Mouse (Mus musculus) MEL (cell line): Measurements from ENCODE around the gene Hist2h3b. TPM values are rescaled to one million over a fixed set of nuclear protein-coding genes. Genes with fewer than 3 reads are reported as not detected.

Experiments used
- DNase-seq: peaks from one replicate; pipeline ENCODE4 v3.0.0; 2011; ENCODE audit warnings: low read depth, low spot score
- H3K27ac ChIP-seq: 2 replicates; pipeline ENCODE4 v1.5.1; 2012; ENCODE audit warnings: low read depth, mild to moderate bottlenecking, control low read depth, low read length, moderate library complexity; ENCODE audit not compliant: control insufficient read depth
- H3K27me3 ChIP-seq, 2 experiments: fragments of 150-350 bp in 1 of 2; sonication (generic) in 1 of 2; 2 replicates each; pipeline ENCODE4 v1.6.1; 2012; ENCODE audit warnings: low read length in 2 of 2, mild to moderate bottlenecking in 2 of 2, improper control_type of control experiment in 1 of 2, moderate library complexity in 1 of 2; ENCODE audit not compliant: insufficient read depth in 2 of 2, control insufficient read depth in 1 of 2
- H3K36me3 ChIP-seq, 2 experiments: 2 replicates each; pipeline ENCODE4 v1.6.1; 2012 to 2014; ENCODE audit warnings: low read length in 2 of 2, improper control_type of control experiment in 1 of 2, inconsistent platforms in 1 of 2, mild to moderate bottlenecking in 1 of 2; ENCODE audit not compliant: insufficient read depth in 2 of 2, control insufficient read depth in 1 of 2
- H3K4me1 ChIP-seq, 2 experiments: fragments of 150-350 bp in 1 of 2; sonication (generic) in 1 of 2; 2 replicates each; pipeline ENCODE4 v1.6.1; 2012; ENCODE audit warnings: low read length in 2 of 2, improper control_type of control experiment in 1 of 2, mild to moderate bottlenecking in 1 of 2; ENCODE audit not compliant: insufficient read depth in 2 of 2, control insufficient read depth in 1 of 2
- H3K4me3 ChIP-seq, 2 experiments: fragments of 150-350 bp in 1 of 2; sonication (generic) in 1 of 2; 2 replicates each; pipeline ENCODE4 v1.5.1; 2012; ENCODE audit warnings: low read depth in 2 of 2, low read length in 2 of 2, mild to moderate bottlenecking in 2 of 2, moderate library complexity in 2 of 2, control low read depth in 1 of 2, improper control_type of control experiment in 1 of 2; ENCODE audit not compliant: control insufficient read depth in 1 of 2, insufficient read depth in 1 of 2
- H3K79me2 ChIP-seq: 2 replicates; pipeline ENCODE4 v1.6.1; 2012; ENCODE audit warnings: mild to moderate bottlenecking, low read length, moderate library complexity; ENCODE audit not compliant: control insufficient read depth, poor library complexity, insufficient read depth
- H3K9ac ChIP-seq: 2 replicates; pipeline ENCODE4 v1.6.1; 2012; ENCODE audit warnings: low read depth, mild to moderate bottlenecking, control low read depth, low read length, moderate library complexity; ENCODE audit not compliant: control insufficient read depth, poor library complexity, severe bottlenecking
- H3K9me3 ChIP-seq: fragments of 150-350 bp; sonication (generic); replicated peaks from 2 replicates; pipeline ENCODE4 v1.6.1; 2012; ENCODE audit warnings: mild to moderate bottlenecking, low read length, improper control_type of control experiment, moderate library complexity; ENCODE audit not compliant: insufficient read depth
- BHLHE40 ChIP-seq: IDR thresholded peaks from 2 replicates; pipeline ENCODE4 v1.6.1; 2012; ENCODE audit warnings: low read depth, mild to moderate bottlenecking, inconsistent platforms, low read length, improper control_type of control experiment, borderline replicate concordance
- CHD1 ChIP-seq: IDR thresholded peaks from 2 replicates; pipeline ENCODE4 v1.6.1; 2012; ENCODE audit warnings: low read depth, mild to moderate bottlenecking, inconsistent platforms, low read length, improper control_type of control experiment
- CHD2 ChIP-seq: IDR thresholded peaks from 2 replicates; pipeline ENCODE4 v1.6.1; 2011; ENCODE audit warnings: low read length, improper control_type of control experiment
- CTCF ChIP-seq, 3 experiments: IDR thresholded peaks in 2 of 3; conservative IDR thresholded peaks in 1 of 3; 2 replicates each; pipeline ENCODE4 v1.5.1; 2011 to 2012; ENCODE audit warnings: low read length in 3 of 3, low read depth in 2 of 3, mild to moderate bottlenecking in 2 of 3, improper control_type of control experiment in 1 of 3, inconsistent platforms in 1 of 3, mixed read lengths in 1 of 3, moderate library complexity in 1 of 3; ENCODE audit not compliant: control insufficient read depth in 1 of 3, insufficient read depth in 1 of 3, poor library complexity in 1 of 3, severe bottlenecking in 1 of 3
- E2F4 ChIP-seq: IDR thresholded peaks from 2 replicates; pipeline ENCODE4 v1.6.1; 2011; ENCODE audit warnings: low read depth, low read length, improper control_type of control experiment, borderline replicate concordance
- EP300 ChIP-seq, 2 experiments: IDR thresholded peaks; 2 replicates each; pipeline ENCODE4 v1.6.1; 2011; ENCODE audit warnings: improper control_type of control experiment in 2 of 2, low read length in 2 of 2, low read depth in 1 of 2, mild to moderate bottlenecking in 1 of 2
- ETS1 ChIP-seq: IDR thresholded peaks from 2 replicates; pipeline ENCODE4 v1.6.1; 2012; ENCODE audit warnings: low read depth, mild to moderate bottlenecking, inconsistent platforms, low read length, improper control_type of control experiment, moderate library complexity
- GATA1 ChIP-seq: IDR thresholded peaks from 2 replicates; pipeline ENCODE4 v1.6.1; 2011; ENCODE audit warnings: low read depth, low read length, improper control_type of control experiment
- HCFC1 ChIP-seq: IDR thresholded peaks from 2 replicates; pipeline ENCODE4 v1.6.1; 2012; ENCODE audit warnings: low read depth, mild to moderate bottlenecking, inconsistent platforms, low read length, improper control_type of control experiment, moderate library complexity
- JUND ChIP-seq: IDR thresholded peaks from 2 replicates; pipeline ENCODE4 v1.6.1; 2011; ENCODE audit warnings: low read depth, mild to moderate bottlenecking, improper control_type of control experiment, low read length
- KAT2A ChIP-seq: conservative IDR thresholded peaks from 2 replicates; pipeline ENCODE4 v1.6.1; 2012; ENCODE audit warnings: low read depth, low read length, improper control_type of control experiment, inconsistent platforms
- MAZ ChIP-seq: IDR thresholded peaks from 2 replicates; pipeline ENCODE4 v1.6.1; 2012; ENCODE audit warnings: low read depth, mild to moderate bottlenecking, inconsistent platforms, low read length, improper control_type of control experiment
- MEF2A ChIP-seq: IDR thresholded peaks from 2 replicates; pipeline ENCODE4 v1.6.1; 2014; ENCODE audit warnings: low read depth, mild to moderate bottlenecking, inconsistent platforms, low read length, improper control_type of control experiment; ENCODE audit not compliant: poor library complexity, insufficient replicate concordance, severe bottlenecking; ENCODE audit errors: extremely low read depth
- MYC ChIP-seq: IDR thresholded peaks from 2 replicates; pipeline ENCODE4 v1.6.1; 2011; ENCODE audit warnings: low read depth, mild to moderate bottlenecking, low read length, improper control_type of control experiment, moderate library complexity
- NRF1 ChIP-seq: IDR thresholded peaks from 2 replicates; pipeline ENCODE4 v1.6.1; 2014; ENCODE audit warnings: low read depth, mild to moderate bottlenecking, inconsistent platforms, low read length, improper control_type of control experiment, moderate library complexity; ENCODE audit not compliant: poor library complexity, insufficient read depth, severe bottlenecking
- POLR2A ChIP-seq, 2 experiments: IDR thresholded peaks; 2 replicates each; pipeline ENCODE4 v1.6.1; 2011 to 2012; ENCODE audit warnings: low read length in 2 of 2, mild to moderate bottlenecking in 2 of 2, control low read depth in 1 of 2, improper control_type of control experiment in 1 of 2, low read depth in 1 of 2, moderate library complexity in 1 of 2; ENCODE audit not compliant: control insufficient read depth in 1 of 2, insufficient read depth in 1 of 2, poor library complexity in 1 of 2
- POLR2AphosphoS5 ChIP-seq: IDR thresholded peaks from 2 replicates; pipeline ENCODE4 v1.6.1; 2012; ENCODE audit warnings: low read depth, borderline replicate concordance, mild to moderate bottlenecking, inconsistent platforms, low read length, moderate library complexity, mixed read lengths
- RAD21 ChIP-seq: IDR thresholded peaks from 2 replicates; pipeline ENCODE4 v1.6.1; 2011; ENCODE audit warnings: mild to moderate bottlenecking, low read depth, low read length, improper control_type of control experiment
- RCOR1 ChIP-seq: IDR thresholded peaks from 2 replicates; pipeline ENCODE4 v1.6.1; 2012; ENCODE audit warnings: low read depth, mild to moderate bottlenecking, inconsistent platforms, low read length, improper control_type of control experiment
- TBP ChIP-seq: IDR thresholded peaks from 2 replicates; pipeline ENCODE4 v1.8.0; 2011; ENCODE audit warnings: low read depth, low read length, improper control_type of control experiment
- TCF12 ChIP-seq: IDR thresholded peaks from 2 replicates; pipeline ENCODE4 v1.6.1; 2014; ENCODE audit warnings: low read depth, mild to moderate bottlenecking, inconsistent platforms, low read length, improper control_type of control experiment, moderate library complexity
- UBTF ChIP-seq: IDR thresholded peaks from 2 replicates; pipeline ENCODE4 v1.6.1; 2012; ENCODE audit warnings: low read depth, mild to moderate bottlenecking, inconsistent platforms, low read length, improper control_type of control experiment, moderate library complexity, borderline replicate concordance; ENCODE audit not compliant: insufficient read depth
- USF1 ChIP-seq: IDR thresholded peaks from 2 replicates; pipeline ENCODE4 v1.6.1; 2014; ENCODE audit warnings: low read depth, mild to moderate bottlenecking, inconsistent platforms, low read length, improper control_type of control experiment, moderate library complexity
- ZC3H11A ChIP-seq: IDR thresholded peaks from 2 replicates; pipeline ENCODE4 v1.6.1; 2012; ENCODE audit warnings: low read depth, mild to moderate bottlenecking, inconsistent platforms, low read length, improper control_type of control experiment
- ZKSCAN1 ChIP-seq: IDR thresholded peaks from 2 replicates; pipeline ENCODE4 v1.6.1; 2012; ENCODE audit warnings: low read depth, mild to moderate bottlenecking, inconsistent platforms, low read length, improper control_type of control experiment, moderate library complexity
- polyA plus RNA-seq, 2 experiments: library from polyadenylated mRNA; stranded (reverse) in 1 of 2; unstranded in 1 of 2; fragments of >175 nt in 1 of 2; fragments of >200 nt in 1 of 2; gene quantifications; 2 replicates each; pipeline versions ENCODE4 v1.2.1 to v1.2.4; 2012; ENCODE audit warnings: low replicate concordance in 2 of 2, low read depth in 1 of 2; ENCODE audit not compliant: insufficient read length in 2 of 2, insufficient read depth in 1 of 2, missing spikeins in 1 of 2
- total RNA-seq: library from RNA; depleted of rRNA; stranded (reverse); fragments of 300-350 nt; gene quantifications from 2 replicates; pipeline ENCODE4 v1.2.3, GENCODE M21; 2012

Gene Hist2h3b
- total and polyA plus RNA-seq, 3 experiments = 71.7 to 3,962 TPM; not detected in 1

DNA sequence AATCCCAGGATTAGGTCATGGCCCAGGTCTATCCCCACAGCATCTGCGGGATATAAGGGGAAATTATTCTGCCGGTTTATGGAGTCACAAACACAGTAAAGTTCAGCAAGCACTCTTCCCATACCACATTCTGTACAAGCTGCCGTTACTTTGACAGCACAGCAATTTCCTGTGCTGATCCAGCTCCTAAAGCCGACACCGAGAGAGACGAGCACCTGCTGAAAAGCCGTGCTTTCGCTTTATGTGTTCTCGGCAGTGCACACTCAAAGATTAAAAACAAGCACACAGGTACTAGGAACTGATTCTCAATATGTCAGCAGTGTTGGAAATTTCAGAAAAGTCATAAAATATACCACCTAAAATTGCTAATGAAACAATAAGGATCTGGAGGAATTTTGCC, 38.1 kb downstream of the Hist2h3b start:
- DNase-seq = no peak
- H3K4me1 ChIP-seq = no peaks in the 10 kb centered on the region
- no peak overlapping the region for H3K27ac ChIP-seq
- no peaks in the 10 kb centered on the region for H3K79me2 ChIP-seq
- no peak overlapping the region for H3K4me3 ChIP-seq
- no peaks in the 10 kb centered on the region for H3K27me3 ChIP-seq
- H3K36me3 ChIP-seq = no peaks in the 10 kb centered on the region
- H3K9ac ChIP-seq = no peak overlapping the region
- no peaks in the 10 kb centered on the region for H3K9me3 ChIP-seq
- TF ChIP-seq KAT2A (no peak), UBTF (no peak), POLR2AphosphoS5 (no peak), RAD21 (no peak), USF1 (no peak), CHD2 (no peak), CTCF (IDR thresholded peaks at IDR 0.05 in 2 of 3, conservative IDR thresholded peaks at IDR 0.05 in 1 of 3; ENCODE audit: control insufficient read depth in 1 of 3, insufficient read depth in 1 of 3, low read depth in 2 of 3, low read length in 3 of 3, poor library complexity in 1 of 3, severe bottlenecking in 1 of 3) (no peak), HCFC1 (no peak), NRF1 (no peak), ZKSCAN1 (no peak), MYC (no peak), RCOR1 (no peak), TBP (no peak), ETS1 (no peak), CHD1 (no peak), E2F4 (no peak), JUND (no peak), MEF2A (no peak), GATA1 (no peak), POLR2A (IDR thresholded peaks at IDR 0.05; ENCODE audit: control insufficient read depth in 1 of 2, insufficient read depth in 1 of 2, low read depth in 1 of 2, low read length in 2 of 2, poor library complexity in 1 of 2) (no peak)

DNA sequence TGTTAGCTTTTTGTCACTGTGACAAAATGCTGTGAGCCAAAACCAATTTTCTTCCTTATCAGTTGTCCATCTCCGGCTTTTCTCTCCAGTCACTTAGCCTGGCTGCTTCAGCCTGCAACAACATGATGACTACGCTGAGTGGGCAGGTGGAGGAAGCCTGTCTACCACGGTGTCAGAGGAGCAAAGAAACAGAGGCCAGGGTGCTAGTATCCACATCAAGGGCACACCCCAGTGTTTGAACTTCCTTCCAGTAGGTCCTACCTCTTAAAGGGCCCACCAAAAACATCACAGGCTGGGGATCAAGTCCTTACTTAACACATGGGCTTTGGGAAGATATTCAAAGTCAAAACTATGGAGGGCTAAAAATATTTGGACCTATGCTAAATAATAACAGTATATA, 41.0 kb downstream of the Hist2h3b start:
- Histone ChIP-seq H3K79me2 (no peaks in the 10 kb centered on the region), H3K27me3 (no peaks in the 10 kb centered on the region), H3K9ac (no peak overlapping the region), H3K4me1 (no peaks in the 10 kb centered on the region), H3K36me3 (no peaks in the 10 kb centered on the region), H3K4me3 (no peak overlapping the region), H3K9me3 (no peaks in the 10 kb centered on the region), H3K27ac (no peak overlapping the region)
- TF ChIP-seq GATA1 (peak; percentile 49; the same call in 1 of the 2 replicates), E2F4 (no peak), MAZ (no peak), BHLHE40 (no peak), POLR2A (IDR thresholded peaks at IDR 0.05; ENCODE audit: control insufficient read depth in 1 of 2, insufficient read depth in 1 of 2, low read depth in 1 of 2, low read length in 2 of 2, poor library complexity in 1 of 2) (peak in 1 of 2 experiments; percentile 17; a peak in 1 of 4 replicates), TCF12 (no peak), ZC3H11A (no peak), EP300 (IDR thresholded peaks at IDR 0.05; ENCODE audit: low read depth in 1 of 2, low read length in 2 of 2) (no peak)
- peak; percentile 53 for DNase-seq
